Mouse (Mus musculus) urinary bladder, postnatal 4 days (tissue): ENCODE data around the gene Pla2g4e.

Source experiments
- DNase-seq, 2 experiments: peaks; one replicate each; pipeline ENCODE4 v3.0.0; 2021 to 2022; ENCODE audit warnings: low spot score in 2 of 2

Gene Pla2g4e

DNA sequence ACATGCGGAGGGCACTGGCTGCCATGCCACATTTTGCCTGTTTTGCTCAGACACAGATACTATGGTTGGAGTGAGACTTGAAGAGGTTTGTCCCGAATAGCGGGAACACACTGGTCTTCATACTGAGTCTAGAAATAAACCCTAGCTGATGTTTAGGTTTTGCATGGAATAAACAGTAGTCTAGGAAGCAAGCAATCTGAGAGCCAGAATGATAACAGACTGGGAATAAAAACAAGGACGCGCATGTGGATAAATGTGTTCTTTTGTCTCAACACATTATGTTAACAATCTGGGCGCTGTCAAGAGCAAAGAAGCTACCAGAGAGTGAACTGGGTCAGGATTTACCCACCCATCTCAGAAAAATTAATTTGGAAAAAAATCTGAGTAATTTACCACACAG, 122.2 kb downstream of the Pla2g4e start:
- no peak for DNase-seq

DNA sequence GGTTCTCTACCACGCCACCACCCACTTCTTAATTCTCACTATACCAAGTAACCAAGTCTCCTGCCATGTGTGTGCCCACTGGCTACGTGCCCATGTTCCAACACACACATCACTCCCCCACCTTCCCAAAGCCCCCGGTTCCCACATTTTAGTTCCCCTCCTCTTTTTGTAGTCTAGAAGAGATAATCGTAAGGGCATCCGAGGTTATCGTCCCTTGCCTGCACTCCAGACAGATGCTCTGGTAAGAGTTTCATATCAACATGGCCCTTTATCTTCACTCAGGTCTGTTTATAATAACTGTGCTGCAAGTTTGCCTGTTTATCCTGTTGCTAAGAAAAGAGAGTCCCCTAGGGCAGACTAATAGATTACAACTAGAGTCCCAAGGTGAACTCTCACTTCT, 127.8 kb downstream of the Pla2g4e start:
- DNase-seq, result no peak
